In genomic region chr4:133412575-133413540, GRCm38 (mm10) we compare ENCODE assay signal across 17 mouse cellular contexts. TPM values are rescaled to one million over a fixed set of nuclear protein-coding genes. Genes with fewer than 3 reads are reported as not detected.
DNase-seq lines count a peak whose midpoint lies in the region; ATAC-seq and TF ChIP-seq lines count a peak whose summit lies in the region.
"Had no signal": no experiment of that assay in that cellular context is flagged by ENCODE, and none has a peak within 500 bp of the region (broad histone marks: within the 10 kb centered on the region; RNA-seq: fewer than 3 reads in every experiment).

No protein-coding gene starts in this region.

- TF ChIP-seq CTCF in G1E (IDR thresholded peaks at IDR 0.05; ENCODE audit: low read depth, low read length): no peak
- TF ChIP-seq CTCF in liver, postnatal 0 days (IDR thresholded peaks at IDR 0.05; ENCODE audit: low read depth): no peak

- DNase-seq in A20 (ENCODE audit: low read depth, low spot score) (peak; percentile 75), G1E (ENCODE audit: low spot score) (peak; percentile 71)
- no peak for DNase-seq in liver, postnatal 0 days
- DNase-seq in cerebellum, postnatal 14 days: no peak
- no peak for DNase-seq in adrenal gland, postnatal 10 days
- DNase-seq: adrenal gland, adult 2 months; gastrocnemius, postnatal 25 days; kidney, postnatal 4 days; lung, postnatal 36 days had no signal

- no peaks in the 10 kb centered on the region for H3K9me3 ChIP-seq in G1E (replicated peaks)
- no peaks in the 10 kb centered on the region for H3K9me3 ChIP-seq in liver, postnatal 0 days (ENCODE audit: low read length)
- no peaks in the 10 kb centered on the region for H3K9me3 ChIP-seq in hindbrain, embryonic 12.5 days (replicated peaks)
- H3K9me3 ChIP-seq: embryonic facial prominence, embryonic 15.5 days; forebrain, embryonic 15.5 days; hindbrain, embryonic 13.5 days; neural tube, embryonic 13.5 days had no signal

- H3K4me2 ChIP-seq in liver, postnatal 0 days (ENCODE audit: low read depth, low read length): peak overlapping the region; percentile 4; the same call in 1 of the 2 replicates
- no peak overlapping the region for H3K4me2 ChIP-seq in hindbrain, embryonic 12.5 days (replicated peaks)
- H3K4me2 ChIP-seq: embryonic facial prominence, embryonic 15.5 days; forebrain, embryonic 15.5 days; hindbrain, embryonic 13.5 days; neural tube, embryonic 13.5 days had no signal

- 0 out of 2 replicates have a peak overlapping the region, but pooled peaks have one; percentile 30 for H3K27ac ChIP-seq in liver, postnatal 0 days (ENCODE audit: low read depth)
- no peak overlapping the region for H3K27ac ChIP-seq in hindbrain, embryonic 12.5 days
- H3K27ac ChIP-seq: embryonic facial prominence, embryonic 15.5 days; forebrain, embryonic 15.5 days; hindbrain, embryonic 13.5 days; left cerebral cortex, adult 2 months; neural tube, embryonic 13.5 days had no signal

- peaks cover 47% of the 10 kb centered on the region for H3K4me1 ChIP-seq in G1E (ENCODE audit: insufficient read depth, low read depth, low read length)
- H3K4me1 ChIP-seq in liver, postnatal 0 days (ENCODE audit: insufficient read depth): peaks cover 13% of the 10 kb centered on the region
- peaks cover 6% of the 10 kb centered on the region for H3K4me1 ChIP-seq in hindbrain, embryonic 12.5 days

- no peak overlapping the region for H3K9ac ChIP-seq in liver, postnatal 0 days (replicated peaks)
- H3K9ac ChIP-seq in hindbrain, embryonic 12.5 days: no peak overlapping the region
- H3K9ac ChIP-seq: embryonic facial prominence, embryonic 15.5 days; forebrain, embryonic 15.5 days; hindbrain, embryonic 13.5 days; neural tube, embryonic 13.5 days had no signal

- H3K4me3 ChIP-seq in G1E (ENCODE audit: low read depth, low read length): peak overlapping the region; percentile 22; the same call in 1 of the 2 replicates
- H3K4me3 ChIP-seq in liver, postnatal 0 days (ENCODE audit: low read depth, low read length): no peak overlapping the region
- no peak overlapping the region for H3K4me3 ChIP-seq in hindbrain, embryonic 12.5 days
- H3K4me3 ChIP-seq: embryonic facial prominence, embryonic 15.5 days; forebrain, embryonic 15.5 days; hindbrain, embryonic 13.5 days; left cerebral cortex, adult 2 months; neural tube, embryonic 13.5 days had no signal

- peak; percentile 96 for ATAC-seq in G1E (ENCODE audit: extremely low read depth, insufficient number of reproducible peaks, low FRiP score, poor library complexity, severe bottlenecking)
- ATAC-seq in erythroid progenitor cell, adult 5-6 weeks (replicated peaks; ENCODE audit: low FRiP score, poor library complexity, severe bottlenecking): peak; percentile 73
- ATAC-seq in liver, postnatal 0 days: peak; percentile 84
- no peak for ATAC-seq in hindbrain, embryonic 12.5 days (ENCODE audit: low FRiP score)
- ATAC-seq: forebrain, embryonic 15.5 days; intestine, postnatal 0 days had no signal

- TF ChIP-seq EP300 in liver, postnatal 0 days (IDR thresholded peaks at IDR 0.05; ENCODE audit: low read depth): no peak; the same call in 1 of the 2 replicates

- 37% methylated on average over 16 of the region's 16 CpGs for WGBS in liver, postnatal 0 days (ENCODE audit: insufficient replicate concordance)
- 92% methylated on average over 16 of the region's 16 CpGs for WGBS in hindbrain, embryonic 12.5 days

- H3K27me3 ChIP-seq in G1E (ENCODE audit: insufficient read depth, low read length): no peaks in the 10 kb centered on the region; the same call in 1 of the 2 replicates
- no peaks in the 10 kb centered on the region for H3K27me3 ChIP-seq in liver, postnatal 0 days (ENCODE audit: insufficient read depth, low read length)
- no peaks in the 10 kb centered on the region for H3K27me3 ChIP-seq in hindbrain, embryonic 12.5 days
- H3K27me3 ChIP-seq: embryonic facial prominence, embryonic 15.5 days; forebrain, embryonic 15.5 days; hindbrain, embryonic 13.5 days; neural tube, embryonic 13.5 days had no signal

- H3K36me3 ChIP-seq in G1E (replicated peaks): peaks cover 94% of the 10 kb centered on the region
- H3K36me3 ChIP-seq in liver, postnatal 0 days (replicated peaks; ENCODE audit: insufficient read depth, low read length): peaks cover 23% of the 10 kb centered on the region
- peaks cover 25% of the 10 kb centered on the region; the same call in 1 of the 2 replicates for H3K36me3 ChIP-seq in hindbrain, embryonic 12.5 days
- H3K36me3 ChIP-seq: forebrain, embryonic 15.5 days had no signal

RNA-seq across cellular contexts. Expression of gene Slc9a1, which starts 43.4 kb away (rescaled TPM):
- total RNA-seq in G1E (2014; fragmentation: Nextera tagmentation) (27.3 and 30.2 TPM in 2 replicates), G1E (2017) (5.3 and 7.3 TPM in 2 replicates)
- 37.0 and 44.6 TPM in 2 replicates for polyA plus RNA-seq in G1E (2012)
- total RNA-seq in erythroid progenitor cell, adult 5-6 weeks (2015; ENCODE audit: low replicate concordance): 15.9 and 18.4 TPM in 2 replicates
- 13.5 and 13.7 TPM in 2 replicates for total RNA-seq in erythroid progenitor cell, adult 5-6 weeks (2017; ENCODE audit: low replicate concordance)
- polyA plus RNA-seq in liver, postnatal 0 days (2015; fragmentation: Nextera tagmentation; extraction: Ambion mirVana): 1.8 TPM in 2 replicates
- polyA plus RNA-seq in hindbrain, embryonic 12.5 days (2016; fragmentation: Nextera tagmentation; extraction: Ambion mirVana): 8.4 and 9.5 TPM in 2 replicates
- total RNA-seq in adrenal gland, postnatal 10 days (2021): 10 to 100 TPM; 31.9 to 42.5 TPM

RNA-seq across cellular contexts. Expression of gene Wdtc1, which starts 59.6 kb away (rescaled TPM):
- 24.5 and 32.3 TPM in 2 replicates for total RNA-seq in G1E (2014; fragmentation: Nextera tagmentation)
- total RNA-seq in G1E (2017): 6.9 and 7.1 TPM in 2 replicates
- 53.4 and 61.4 TPM in 2 replicates for polyA plus RNA-seq in G1E (2012)
- 16.2 and 28.5 TPM in 2 replicates for total RNA-seq in erythroid progenitor cell, adult 5-6 weeks (2015; ENCODE audit: low replicate concordance)
- total RNA-seq in erythroid progenitor cell, adult 5-6 weeks (2017; ENCODE audit: low replicate concordance): 9.0 and 10.1 TPM in 2 replicates
- polyA plus RNA-seq in liver, postnatal 0 days (2015; fragmentation: Nextera tagmentation; extraction: Ambion mirVana): 5.3 and 5.5 TPM in 2 replicates
- 25.5 and 27.8 TPM in 2 replicates for polyA plus RNA-seq in hindbrain, embryonic 12.5 days (2016; fragmentation: Nextera tagmentation; extraction: Ambion mirVana)
- 10 to 100 TPM; 46.3 to 50.1 TPM for total RNA-seq in adrenal gland, postnatal 10 days (2021)

Comparison
In these comparisons a context has a peak if more than half of its experiments do, and no peak if none do; other contexts are left out.
1. DNase-seq: peak in A20 (single experiment) and G1E (single experiment); none in liver, postnatal 0 days (single experiment), cerebellum, postnatal 14 days (0 of 2) and adrenal gland, postnatal 10 days (single experiment).